Mouse (Mus musculus) T-cell, adult 66 days (primary cell): ENCODE results near the gene Dtx3. TPM values are rescaled to one million over a fixed set of nuclear protein-coding genes. Genes with fewer than 3 reads are reported as not detected.

Source experiments
- total RNA-seq, 2 experiments: library from RNA; stranded (reverse); gene quantifications; 3 replicates in 1 of 2; 4 replicates in 1 of 2; pipeline ENCODE4 v1.2.4; 2023

The Dtx3 gene
- 10 to 100 TPM; 53.6 to 73.9 TPM for total RNA-seq

GRCm38 (mm10) chr10:127195328-127196129, at the start of gene Dtx3:
Dtx3 (minus strand) TSS chr10:127195728.

GRCm38 (mm10) chr10:127211414-127211854, 15.9 kb upstream of the Dtx3 start, which contains the start of gene Pip4k2c:
Pip4k2c (minus strand) TSS chr10:127211585.

GRCm38 (mm10) chr10:127189651-127190381, 5.7 kb downstream of the Dtx3 start, which contains the start of gene Arhgef25:
Arhgef25 (minus strand) TSS chr10:127190083.

GRCm38 (mm10) chr10:127179871-127180694, 15.4 kb downstream of the Dtx3 start, which contains the start of gene Slc26a10:
Slc26a10 (minus strand) TSS chr10:127180645.

GRCm38 (mm10) chr10:127164631-127165353, 30.7 kb downstream of the Dtx3 start, which contains the start of gene B4galnt1:
B4galnt1 (plus strand) TSS chr10:127165225.

Other genes with a start within 250 kb of the Dtx3 start
- gene Ctdsp2, start 217.0 kb downstream of the Dtx3 start, total RNA-seq, result 10 to 100 TPM; 94.7 to 97.8 TPM
- 1 to 10 TPM; 2.1 to 2.2 TPM for gene Avil, start 195.0 kb downstream of the Dtx3 start, total RNA-seq
- 10 to 100 TPM; 18.8 to 20.9 TPM for gene Tsfm, start 164.9 kb downstream of the Dtx3 start, total RNA-seq
- 10 to 100 TPM; 23.4 to 26.8 TPM for gene Mettl1, start 154.3 kb downstream of the Dtx3 start, total RNA-seq
- gene Eef1akmt3, start 154.2 kb downstream of the Dtx3 start, total RNA-seq, result under 1 TPM in 1 of 2 experiments, not detected in 1; 0.21 TPM
- 1 to 10 TPM in 1 of 2 experiments, under 1 TPM in 1; 0.80 to 2.0 TPM for gene Cyp27b1, start 147.5 kb downstream of the Dtx3 start, total RNA-seq
- gene March9, start 135.5 kb downstream of the Dtx3 start, total RNA-seq, result 1 to 10 TPM; 5.4 to 5.7 TPM
- gene Cdk4, start 132.2 kb downstream of the Dtx3 start, total RNA-seq, result 100 to 1,000 TPM; 143 to 156 TPM
- 10 to 100 TPM; 10.3 to 13.2 TPM for gene Tspan31, start 125.5 kb downstream of the Dtx3 start, total RNA-seq
- gene Agap2, start 120.4 kb downstream of the Dtx3 start, total RNA-seq, result 100 to 1,000 TPM; 166 to 167 TPM
- 100 to 1,000 TPM in 1 of 2 experiments, 10 to 100 TPM in 1; 98.4 to 100 TPM for gene Os9, start 74.6 kb downstream of the Dtx3 start, total RNA-seq
- gene B4galnt1, start 30.5 kb downstream of the Dtx3 start, total RNA-seq, result 100 to 1,000 TPM; 696 to 735 TPM
- under 1 TPM in 1 of 2 experiments, not detected in 1; 0.29 TPM for gene Slc26a10, start 15.1 kb downstream of the Dtx3 start, total RNA-seq
- 1 to 10 TPM in 1 of 2 experiments, not detected in 1; 1.5 TPM for gene Arhgef25, start 5.6 kb downstream of the Dtx3 start, total RNA-seq
- gene Pip4k2c, start 15.9 kb upstream of the Dtx3 start, total RNA-seq, result 10 to 100 TPM; 44.9 to 47.9 TPM
- gene Kif5a, start 67.6 kb upstream of the Dtx3 start, total RNA-seq, result under 1 TPM; 0.44 to 0.56 TPM
- 10 to 100 TPM; 98.0 to 98.9 TPM for gene Dctn2, start 70.6 kb upstream of the Dtx3 start, total RNA-seq
- 100 to 1,000 TPM; 110 to 113 TPM for gene Mbd6, start 93.3 kb upstream of the Dtx3 start, total RNA-seq
- 10 to 100 TPM; 51.4 to 67.0 TPM for gene Mars, start 116.1 kb upstream of the Dtx3 start, total RNA-seq
- 100 to 1,000 TPM; 317 to 326 TPM for gene Arhgap9, start 126.2 kb upstream of the Dtx3 start, total RNA-seq
- not detected for gene Gli1, start 146.2 kb upstream of the Dtx3 start, total RNA-seq
- gene Inhbe, start 158.7 kb upstream of the Dtx3 start, total RNA-seq, result not detected
- gene Inhbc, start 174.7 kb upstream of the Dtx3 start, total RNA-seq, result not detected
- gene R3hdm2, start 184.6 kb upstream of the Dtx3 start, total RNA-seq, result 10 to 100 TPM; 71.0 to 89.8 TPM